Mouse (Mus musculus) kidney, adult 2 months (tissue): ENCODE results near the gene Fkbp5. TPM values are rescaled to one million over a fixed set of nuclear protein-coding genes. Genes with fewer than 3 reads are reported as not detected.

ENCODE experiments used
- DNase-seq: peaks from one replicate; pipeline ENCODE4 v3.0.0; 2021
- H3K27ac ChIP-seq: fragments of 200-500 bp; 2 replicates; pipeline ENCODE4 v1.5.1; 2012; ENCODE audit warnings: low read depth, low read length, control low read depth, inconsistent platforms; ENCODE audit not compliant: insufficient read depth
- H3K27me3 ChIP-seq: fragments of 200-500 bp; replicated peaks from 2 replicates; pipeline ENCODE4 v1.6.1; 2012; ENCODE audit warnings: mild to moderate bottlenecking, moderate library complexity, low read length, inconsistent platforms; ENCODE audit not compliant: control insufficient read depth, insufficient read depth
- H3K36me3 ChIP-seq: fragments of 200-500 bp; 2 replicates; pipeline ENCODE4 v1.6.1; 2012; ENCODE audit warnings: mild to moderate bottlenecking, moderate library complexity, low read length, inconsistent platforms; ENCODE audit not compliant: control insufficient read depth, insufficient read depth
- H3K4me1 ChIP-seq: fragments of 200-500 bp; 2 replicates; pipeline ENCODE4 v1.6.1; 2011; ENCODE audit warnings: low read length; ENCODE audit not compliant: control insufficient read depth, insufficient read depth
- H3K4me3 ChIP-seq: fragments of 200-500 bp; 2 replicates; pipeline ENCODE4 v1.5.1; 2011; ENCODE audit warnings: mild to moderate bottlenecking, low read depth, low read length, control low read depth; ENCODE audit not compliant: insufficient read depth
- CTCF ChIP-seq: fragments of 200-500 bp; conservative IDR thresholded peaks from 2 replicates; pipeline ENCODE4 v1.5.1; 2011; ENCODE audit warnings: low read depth, mild to moderate bottlenecking, control low read depth, low read length, moderate library complexity, mixed read lengths; ENCODE audit not compliant: insufficient read depth, insufficient read length
- POLR2A ChIP-seq: fragments of 200-500 bp; IDR thresholded peaks from one replicate; pipeline ENCODE4 v1.6.1; 2011; ENCODE audit warnings: low read depth, low read length, control low read depth
- WGBS: fragments of 180-500 bp; shearing (Covaris S2); methylation state at CpG from one replicate; pipeline ENCODE4 v1.1.7; 2018; 5-methylcytosine and 5-hydroxymethylcytosine counted together
- polyA plus RNA-seq: library from polyadenylated mRNA; depleted of rRNA; stranded (reverse); fragments of >200 nt; gene quantifications from 2 replicates; pipeline ENCODE4 v1.2.3, GENCODE M21; 2012

Fkbp5 gene
- polyA plus RNA-seq, 1 experiment: 13.4 TPM

DNA sequence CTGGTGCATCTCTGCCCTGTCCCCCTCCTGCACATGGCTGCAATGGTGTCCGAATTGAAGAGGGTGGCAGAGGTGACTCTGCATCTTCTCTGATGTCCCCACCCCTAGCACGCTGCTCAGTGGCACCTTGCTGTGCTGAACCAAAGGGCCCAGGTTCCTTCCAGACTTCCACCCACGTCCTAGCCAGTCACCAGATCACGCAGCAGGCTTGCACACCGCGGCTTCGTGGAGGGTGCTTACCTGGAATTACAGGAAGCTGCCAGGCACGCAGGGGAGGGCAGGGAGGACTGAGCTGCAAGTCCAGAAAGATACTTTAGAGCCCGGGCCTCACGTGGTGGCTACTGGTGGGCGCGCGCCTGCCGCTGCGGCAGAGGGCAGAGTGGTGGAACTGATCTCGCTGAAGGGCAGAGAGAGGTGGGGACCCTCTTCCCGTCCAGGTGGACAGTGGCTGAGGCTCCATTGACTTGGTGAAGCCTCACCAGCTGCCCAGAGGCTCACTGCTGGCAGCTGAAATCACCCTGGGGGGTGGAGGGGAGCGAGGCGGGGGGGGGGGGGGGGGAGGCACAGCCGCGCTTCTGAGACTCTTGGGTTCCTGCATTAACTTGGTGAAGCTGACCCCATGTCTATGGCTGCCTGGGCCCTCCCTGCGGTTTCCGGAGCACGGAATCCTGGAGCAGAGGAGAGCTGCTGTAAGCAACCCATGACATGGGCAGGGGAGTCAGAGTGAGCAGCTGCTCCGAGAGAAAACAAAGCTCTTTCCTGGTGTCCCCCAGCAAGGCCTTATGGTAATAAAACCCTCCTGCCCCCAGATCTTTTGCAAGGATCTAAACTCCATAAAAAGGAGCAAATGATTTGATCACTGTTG, 125.5 kb downstream of the Fkbp5 start:
- 15% methylated on average over 24 of the region's 25 CpGs for WGBS
- Histone ChIP-seq H3K4me3 (no peak overlapping the region), H3K4me1 (no peaks in the 10 kb centered on the region), H3K27me3 (no peaks in the 10 kb centered on the region), H3K36me3 (no peaks in the 10 kb centered on the region), H3K27ac (no peak overlapping the region)
- TF ChIP-seq POLR2A (no peak), CTCF (no peak)
- DNase-seq: no peak

DNA sequence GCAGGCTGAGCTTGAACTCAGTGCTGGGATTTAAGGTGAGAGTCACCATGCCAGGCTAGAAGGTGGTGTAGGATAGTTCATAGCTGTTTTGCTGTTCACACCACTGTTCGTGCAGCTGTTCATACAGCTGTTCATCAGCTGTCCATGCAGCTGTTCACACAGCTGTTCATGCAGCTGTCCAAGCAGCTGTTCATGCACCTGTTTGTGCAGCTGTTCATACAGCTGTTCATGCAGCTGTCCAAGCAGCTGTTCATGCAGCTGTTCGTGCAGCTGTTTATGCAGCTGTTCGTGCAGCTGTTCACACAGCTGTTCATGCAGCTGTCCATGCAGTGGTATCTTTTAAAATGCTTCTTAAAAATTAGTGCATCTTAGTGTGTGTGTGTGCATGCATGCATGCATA, 128.8 kb downstream of the Fkbp5 start:
- WGBS: 87% methylated on average over 3 of the region's 3 CpGs
- H3K36me3 ChIP-seq: no peaks in the 10 kb centered on the region
- no peak overlapping the region for H3K4me3 ChIP-seq
- H3K4me1 ChIP-seq: no peaks in the 10 kb centered on the region; the same call in 1 of the 2 replicates
- DNase-seq: no peak
- H3K27ac ChIP-seq: no peak overlapping the region
- no peak for TF ChIP-seq CTCF
- no peak for TF ChIP-seq POLR2A
- no peaks in the 10 kb centered on the region for H3K27me3 ChIP-seq

DNA sequence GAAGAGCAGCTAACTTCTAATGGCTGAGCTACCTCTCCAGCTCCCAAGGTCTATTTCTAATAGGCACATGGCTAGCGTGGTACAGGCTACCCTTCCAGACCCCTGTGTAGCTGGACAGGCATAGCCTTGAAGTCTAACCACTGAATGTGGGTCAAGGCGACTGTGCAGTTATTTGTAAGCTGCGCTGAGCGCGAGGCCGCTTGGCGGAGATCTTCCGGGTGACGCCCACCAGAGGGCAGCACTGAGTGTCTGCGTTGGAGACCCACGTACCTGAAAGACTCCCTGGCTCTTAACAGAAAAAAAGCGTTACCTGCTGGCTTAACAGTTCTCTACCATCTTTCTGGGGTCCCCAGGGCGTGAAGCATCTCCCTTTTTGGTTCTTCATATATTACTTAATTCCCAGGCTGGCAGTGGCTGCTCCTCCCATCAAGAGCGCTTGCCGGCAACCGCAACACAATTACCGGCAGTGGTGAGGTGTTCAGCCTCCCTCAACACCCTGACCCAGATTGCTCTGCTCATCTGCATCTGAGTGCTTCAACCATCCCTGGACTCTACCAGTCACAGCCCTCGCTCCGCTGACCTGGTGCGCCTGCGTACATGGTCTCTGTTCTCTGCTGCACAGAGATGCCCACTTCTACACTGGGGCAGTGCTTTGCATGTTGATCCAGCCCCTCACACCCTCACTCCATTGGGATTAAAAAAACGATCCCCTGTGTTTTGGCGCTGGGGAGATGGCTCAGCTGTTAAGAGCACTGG, 131.0 kb downstream of the Fkbp5 start:
- Histone ChIP-seq H3K4me3 (no peak overlapping the region), H3K27me3 (no peaks in the 10 kb centered on the region), H3K4me1 (no peaks in the 10 kb centered on the region; the same call in 1 of the 2 replicates), H3K27ac (no peak overlapping the region), H3K36me3 (no peaks in the 10 kb centered on the region)
- TF ChIP-seq POLR2A (no peak), CTCF (peak; percentile 91)
- DNase-seq: peak; percentile 83
- 9% methylated on average over 23 of the region's 23 CpGs for WGBS

DNA sequence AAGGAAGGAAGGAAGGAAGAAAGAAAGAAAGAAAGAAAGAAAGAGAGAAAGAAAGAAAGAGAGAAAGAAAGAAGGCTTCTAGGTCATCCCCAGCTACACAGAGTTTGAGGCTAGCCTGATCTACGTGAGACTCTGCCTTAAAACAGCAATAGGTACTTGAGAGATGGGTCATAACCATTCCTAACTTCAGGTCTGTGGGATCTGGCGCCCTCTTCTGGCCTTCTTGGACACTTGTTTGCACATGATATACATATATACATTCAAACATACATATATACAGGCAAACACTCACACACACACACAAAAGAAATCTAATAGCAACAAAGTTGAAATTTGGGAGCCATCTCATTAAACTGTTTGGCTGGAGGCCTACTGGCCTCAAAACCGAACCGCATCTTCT, 133.0 kb downstream of the Fkbp5 start:
- Histone ChIP-seq H3K27ac (no peak overlapping the region), H3K36me3 (no peaks in the 10 kb centered on the region), H3K4me1 (no peaks in the 10 kb centered on the region; the same call in 1 of the 2 replicates), H3K4me3 (no peak overlapping the region), H3K27me3 (no peaks in the 10 kb centered on the region)
- 81% methylated on average over 4 of the region's 4 CpGs for WGBS
- TF ChIP-seq POLR2A: no peak
- TF ChIP-seq CTCF: peak; percentile 40
- DNase-seq: peak; percentile 29

DNA sequence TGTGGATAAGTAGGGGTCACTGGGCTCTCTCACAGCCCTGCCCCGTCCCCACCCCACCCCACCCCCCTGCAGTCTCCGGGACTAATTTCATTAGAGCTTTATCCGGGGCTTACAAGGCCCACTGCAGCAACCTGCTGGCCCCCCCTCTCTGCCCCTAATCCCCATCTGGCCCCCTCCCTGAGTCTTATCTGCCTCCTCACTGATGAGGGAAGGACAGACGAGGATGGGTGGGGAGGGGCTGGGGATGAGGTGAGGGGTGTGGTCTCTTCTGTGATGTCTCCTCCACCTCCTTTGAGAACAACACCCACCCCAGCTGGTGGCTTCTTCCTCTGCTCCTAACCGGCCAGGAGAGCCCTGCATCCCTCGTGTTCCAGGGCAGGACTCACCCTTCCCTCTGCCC, 137.1 kb downstream of the Fkbp5 start:
- Histone ChIP-seq H3K27ac (no peak overlapping the region), H3K27me3 (no peaks in the 10 kb centered on the region), H3K4me3 (no peak overlapping the region), H3K4me1 (no peaks in the 10 kb centered on the region), H3K36me3 (no peaks in the 10 kb centered on the region)
- no peak for DNase-seq
- 29% methylated on average over 6 of the region's 6 CpGs for WGBS
- TF ChIP-seq CTCF (no peak), POLR2A (no peak)

DNA sequence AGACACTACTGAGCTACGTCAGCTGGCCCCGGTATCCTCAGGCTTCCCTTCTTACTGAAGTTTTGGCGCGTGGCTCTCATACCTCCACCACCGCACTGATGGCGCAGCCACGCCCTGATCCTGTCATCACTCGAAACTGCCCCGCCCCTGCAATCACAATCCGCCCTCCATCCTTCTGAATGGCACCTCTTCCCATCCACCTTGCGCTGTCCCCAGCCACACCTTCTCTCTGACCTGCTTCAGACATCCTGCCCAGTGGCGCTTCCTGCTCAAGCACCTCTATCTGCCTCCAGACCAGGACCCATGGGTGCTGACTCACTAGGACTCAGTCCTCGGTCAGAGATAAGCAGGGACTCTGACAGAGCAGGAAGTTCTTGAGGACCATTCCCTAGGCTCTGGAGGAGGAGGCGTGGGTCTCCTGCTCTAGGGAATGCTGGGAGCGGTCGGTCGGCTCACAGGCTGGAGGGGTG, 141.7 kb downstream of the Fkbp5 start:
- no peaks in the 10 kb centered on the region for H3K36me3 ChIP-seq
- WGBS: 15% methylated on average over 17 of the region's 17 CpGs
- no peak overlapping the region for H3K4me3 ChIP-seq
- H3K27me3 ChIP-seq: no peaks in the 10 kb centered on the region
- TF ChIP-seq CTCF (no peak), POLR2A (no peak)
- no peaks in the 10 kb centered on the region for H3K4me1 ChIP-seq
- no peak overlapping the region for H3K27ac ChIP-seq
- no peak for DNase-seq

DNA sequence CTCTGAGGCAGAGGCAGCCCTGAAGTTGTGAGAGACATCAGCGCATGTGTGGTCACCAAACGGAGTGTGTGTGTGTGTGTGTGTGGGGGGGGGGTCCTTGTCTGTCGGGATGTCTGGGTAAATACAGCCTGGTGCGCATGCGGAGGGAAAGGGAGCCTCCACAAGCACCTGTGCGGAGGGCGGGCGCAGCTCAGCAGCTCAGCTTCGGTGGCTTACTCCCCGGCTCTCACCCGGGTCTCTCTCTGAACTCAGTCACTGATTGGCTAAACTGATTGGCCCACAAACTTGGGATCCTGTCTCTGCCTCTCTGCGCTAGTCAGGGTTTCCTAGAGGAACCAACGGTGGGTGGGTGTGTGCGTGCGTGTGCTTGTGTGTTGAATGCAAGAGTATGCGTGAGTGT, 142.8 kb downstream of the Fkbp5 start:
- H3K4me1 ChIP-seq: no peaks in the 10 kb centered on the region
- H3K27me3 ChIP-seq: no peaks in the 10 kb centered on the region
- no peak for TF ChIP-seq CTCF
- no peak for TF ChIP-seq POLR2A
- H3K36me3 ChIP-seq: no peaks in the 10 kb centered on the region
- WGBS: 26% methylated on average over 16 of the region's 16 CpGs
- DNase-seq: no peak
- H3K4me3 ChIP-seq: no peak overlapping the region
- no peak overlapping the region for H3K27ac ChIP-seq
